Mouse (Mus musculus) intestine, embryonic 15.5 days (tissue): Measurements from ENCODE around the gene Scd2. TPM values are rescaled to one million over a fixed set of nuclear protein-coding genes. Genes with fewer than 3 reads are reported as not detected.
"Not testable (repeated sequence)": the region's sequence is repeated elsewhere in the genome, so short reads cannot be mapped to it uniquely, and the experiment has no call there.

ENCODE experiments used
- ATAC-seq: fragments of 200-750 bp; cut with Nextera tagmentation; 2 replicates; pipeline ENCODE4 v1.8.0; 2017; ENCODE audit warnings: moderate TSS enrichment, moderate library complexity
- H3K27ac ChIP-seq: fragments of 300-500 bp; sonication (generic); 2 replicates; pipeline ENCODE4 v1.5.1; 2015; ENCODE audit warnings: mild to moderate bottlenecking, inconsistent platforms
- H3K27me3 ChIP-seq: fragments of 300-500 bp; sonication (generic); replicated peaks from 2 replicates; pipeline ENCODE4 v1.6.1; 2015; ENCODE audit warnings: inconsistent platforms
- H3K36me3 ChIP-seq: fragments of 300-500 bp; sonication (generic); 2 replicates; pipeline ENCODE4 v1.6.1; 2015; ENCODE audit warnings: inconsistent platforms
- H3K4me1 ChIP-seq: fragments of 300-500 bp; sonication (generic); replicated peaks from 2 replicates; pipeline ENCODE4 v1.6.1; 2015; ENCODE audit warnings: inconsistent platforms
- H3K4me2 ChIP-seq: fragments of 300-500 bp; sonication (generic); replicated peaks from 2 replicates; pipeline ENCODE4 v1.6.1; 2015; ENCODE audit warnings: mild to moderate bottlenecking, inconsistent platforms
- H3K4me3 ChIP-seq: fragments of 300-500 bp; sonication (generic); replicated peaks from 2 replicates; pipeline ENCODE4 v1.5.1; 2015; ENCODE audit warnings: inconsistent platforms
- H3K9ac ChIP-seq: fragments of 300-500 bp; sonication (generic); 2 replicates; pipeline ENCODE4 v1.6.1; 2015; ENCODE audit warnings: inconsistent platforms
- H3K9me3 ChIP-seq: fragments of 300-500 bp; sonication (generic); 2 replicates; pipeline ENCODE4 v1.6.1; 2016; ENCODE audit warnings: inconsistent platforms
- WGBS: fragments of 180-500 bp; shearing (Covaris S2); methylation state at CpG from one replicate; pipeline ENCODE4 v1.1.7; 2015; 5-methylcytosine and 5-hydroxymethylcytosine counted together
- polyA plus RNA-seq: library from polyadenylated mRNA; unstranded; fragments of >200 nt; fragmentation: Nextera tagmentation; extraction: Ambion mirVana; gene quantifications from 2 replicates; pipeline ENCODE4 v1.2.1, GENCODE M21; 2015

The Scd2 gene
- polyA plus RNA-seq, 1 experiment from 2014 or later: 417 TPM

DNA sequence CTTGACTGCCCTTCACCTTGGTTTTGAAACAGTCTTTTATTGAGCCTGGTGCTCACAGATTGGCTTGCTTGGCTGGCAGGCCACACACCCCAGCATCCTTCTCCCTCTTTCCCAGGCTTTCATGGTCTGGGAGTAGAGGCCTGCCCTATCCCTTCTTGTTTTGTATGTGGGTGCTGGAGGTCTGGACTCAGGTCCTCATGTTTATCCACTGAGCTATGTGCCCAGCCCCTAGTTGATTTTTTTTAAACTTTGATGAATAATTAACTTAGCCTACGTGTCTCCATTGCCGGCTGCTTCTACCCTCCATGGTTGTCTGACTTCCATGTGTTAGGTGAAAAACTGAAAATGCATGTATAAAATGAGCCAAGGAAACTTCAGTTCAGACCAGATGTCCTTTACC, 36.1 kb downstream of the Scd2 start:
- Histone ChIP-seq H3K36me3 (no peaks in the 10 kb centered on the region), H3K27me3 (no peaks in the 10 kb centered on the region), H3K27ac (no peak overlapping the region), H3K4me2 (no peak overlapping the region), H3K4me3 (no peak overlapping the region), H3K9ac (no peak overlapping the region), H3K9me3 (peaks cover 3% of the 10 kb centered on the region; the same call in 1 of the 2 replicates), H3K4me1 (no peaks in the 10 kb centered on the region)
- 70% methylated on average over 2 of the region's 2 CpGs for WGBS
- ATAC-seq: no peak

DNA sequence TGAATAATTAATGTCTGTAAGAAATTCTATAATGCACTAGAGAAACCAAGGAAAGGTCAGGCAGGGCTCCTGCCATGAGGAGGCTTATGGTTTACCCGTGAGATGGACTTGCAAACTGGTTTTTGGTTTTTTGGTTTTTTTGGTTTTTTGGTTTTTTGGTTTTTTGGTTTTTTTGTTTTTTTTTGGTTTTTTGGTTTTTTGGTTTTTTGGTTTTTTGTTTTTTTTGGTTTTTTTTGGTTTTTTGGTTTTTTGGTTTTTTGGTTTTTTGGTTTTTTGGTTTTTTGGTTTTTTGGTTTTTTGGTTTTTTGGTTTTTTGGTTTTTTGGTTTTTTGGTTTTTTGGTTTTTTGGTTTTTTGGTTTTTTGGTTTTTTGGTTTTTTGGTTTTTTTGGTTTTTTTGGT, 37.7 kb downstream of the Scd2 start:
- H3K27ac ChIP-seq: not testable (repeated sequence)

DNA sequence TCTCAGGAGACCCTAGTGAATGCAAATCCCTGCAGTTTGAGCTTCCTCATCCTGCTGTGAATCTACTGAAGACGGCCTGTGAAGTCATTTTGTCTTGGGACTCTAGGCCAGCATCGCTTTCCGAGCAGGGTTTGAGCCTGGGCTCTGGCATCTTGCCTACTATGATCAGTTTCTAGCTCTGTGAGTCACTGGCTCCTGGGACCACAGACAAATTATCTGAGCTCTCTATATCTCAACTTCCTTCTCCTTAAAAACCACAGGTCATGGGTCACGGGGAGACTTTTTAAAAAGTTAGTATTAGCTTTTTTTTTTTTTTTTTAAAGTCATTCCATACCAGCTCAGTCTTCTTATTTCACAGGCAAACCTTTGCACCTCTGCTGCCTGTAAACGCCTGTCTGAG, 38.4 kb downstream of the Scd2 start:
- no peak overlapping the region for H3K9ac ChIP-seq
- 80% methylated on average over 5 of the region's 5 CpGs for WGBS
- H3K27me3 ChIP-seq: no peaks in the 10 kb centered on the region
- ATAC-seq: no peak
- H3K4me3 ChIP-seq: no peak overlapping the region
- H3K4me2 ChIP-seq: no peak overlapping the region
- H3K4me1 ChIP-seq: no peaks in the 10 kb centered on the region
- no peaks in the 10 kb centered on the region for H3K9me3 ChIP-seq
- no peak overlapping the region for H3K27ac ChIP-seq
- no peaks in the 10 kb centered on the region for H3K36me3 ChIP-seq

More for the DNA sequence above, 37.7 kb downstream of the Scd2 start:
- not testable (repeated sequence) for H3K4me2 ChIP-seq, ATAC-seq, H3K27me3 ChIP-seq, H3K9me3 ChIP-seq, H3K9ac ChIP-seq, H3K36me3 ChIP-seq, H3K4me1 ChIP-seq, H3K4me3 ChIP-seq
- 88% methylated on average over 1 of the region's 1 CpGs for WGBS

DNA sequence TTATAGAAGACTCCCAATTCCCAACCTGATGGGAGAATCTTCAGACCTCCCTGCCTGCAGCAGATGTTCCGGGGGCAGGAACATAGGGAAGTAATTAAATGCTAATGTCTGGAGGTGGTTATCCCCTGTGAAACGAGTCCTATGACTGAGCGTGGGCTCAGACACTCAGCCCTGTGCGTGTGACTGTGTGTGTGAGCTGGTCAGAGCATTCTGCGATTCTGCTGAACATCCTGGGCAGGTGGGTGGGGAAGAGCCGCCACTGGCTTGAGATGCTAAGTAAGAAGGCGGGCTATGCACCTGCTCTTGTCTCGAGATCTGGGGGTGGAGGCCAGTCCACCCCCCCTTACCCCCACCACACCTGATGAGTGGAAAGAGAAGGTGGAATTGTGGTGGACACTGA, 38.9 kb downstream of the Scd2 start:
- no peaks in the 10 kb centered on the region for H3K27me3 ChIP-seq
- H3K36me3 ChIP-seq: no peaks in the 10 kb centered on the region
- no peaks in the 10 kb centered on the region for H3K4me1 ChIP-seq
- H3K9ac ChIP-seq: no peak overlapping the region
- no peaks in the 10 kb centered on the region for H3K9me3 ChIP-seq
- no peak for ATAC-seq
- H3K4me2 ChIP-seq: no peak overlapping the region
- no peak overlapping the region for H3K27ac ChIP-seq
- 74% methylated on average over 8 of the region's 8 CpGs for WGBS
- H3K4me3 ChIP-seq: no peak overlapping the region

DNA sequence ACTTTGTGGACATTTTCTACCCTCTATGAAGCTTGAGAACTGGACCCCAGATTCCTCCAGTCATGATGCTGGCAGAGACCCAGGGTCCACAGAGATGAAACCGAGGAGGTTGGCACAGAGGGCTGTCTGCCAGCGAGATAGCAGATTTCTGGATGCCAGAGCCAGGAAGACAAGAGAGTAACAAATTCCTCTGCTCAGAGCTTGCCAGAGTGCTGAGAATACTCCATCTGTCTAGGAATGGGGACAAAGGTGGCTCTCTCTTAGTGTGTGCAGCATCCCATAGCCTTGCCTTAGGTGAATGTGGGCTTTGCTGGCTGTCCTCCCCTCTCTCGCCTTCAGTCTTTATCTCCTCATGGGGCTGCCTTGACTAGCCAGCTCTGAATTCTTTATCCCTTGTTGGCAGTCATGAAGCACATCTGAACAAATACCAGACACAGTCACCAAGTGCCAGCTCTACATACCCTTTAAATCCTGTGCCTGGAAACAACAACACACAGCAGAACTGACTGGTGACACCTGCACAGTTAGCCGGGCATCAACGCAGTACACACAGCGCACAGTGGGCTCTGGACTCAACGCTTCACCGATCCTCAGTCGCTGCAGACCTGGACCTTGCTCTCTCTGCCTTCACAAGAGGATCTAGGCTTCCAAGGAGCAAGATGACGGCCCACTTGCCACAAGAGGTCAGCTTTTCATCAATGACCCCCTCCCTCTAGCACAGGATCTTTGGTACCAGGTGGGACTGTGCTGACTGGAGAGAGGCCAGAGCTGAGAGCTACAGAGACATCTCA, 39.6 kb downstream of the Scd2 start, which contains the start of gene Scd4:
Gene Scd4, plus strand, starts transcription at position 260 of the 791 bp plus-strand sequence.
- H3K36me3 ChIP-seq: no peaks in the 10 kb centered on the region
- H3K9me3 ChIP-seq: no peaks in the 10 kb centered on the region
- 86% methylated on average over 10 of the region's 10 CpGs for WGBS
- no peak within 1 kb of the TSS for H3K27ac ChIP-seq
- ATAC-seq: no peak
- H3K4me3 ChIP-seq: no peak within 1 kb of the TSS
- H3K4me1 ChIP-seq: no peaks in the 10 kb centered on the region
- no peak within 1 kb of the TSS for H3K4me2 ChIP-seq
- no peaks in the 10 kb centered on the region for H3K27me3 ChIP-seq
- H3K9ac ChIP-seq: no peak within 1 kb of the TSS

DNA sequence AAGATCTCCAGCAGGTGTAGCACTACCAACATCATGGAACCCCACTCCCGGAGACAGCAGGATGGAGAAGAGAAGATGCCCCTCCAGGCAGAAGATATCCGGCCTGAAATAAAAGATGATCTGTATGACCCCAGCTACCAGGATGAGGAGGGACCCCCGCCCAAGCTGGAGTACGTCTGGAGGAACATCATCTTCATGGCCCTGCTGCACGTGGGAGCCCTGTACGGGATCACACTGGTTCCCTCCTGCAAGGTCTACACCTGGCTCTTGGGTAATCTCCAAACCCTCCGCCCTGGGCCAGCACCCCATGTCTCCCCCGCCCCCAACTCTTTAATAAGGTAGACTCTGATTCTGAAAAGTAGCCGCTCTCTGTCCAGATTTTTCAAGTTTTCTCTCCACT, 40.5 kb downstream of the Scd2 start:
- H3K9ac ChIP-seq: no peak overlapping the region
- WGBS: 89% methylated on average over 9 of the region's 9 CpGs
- H3K4me3 ChIP-seq: no peak overlapping the region
- no peaks in the 10 kb centered on the region for H3K9me3 ChIP-seq
- no peak overlapping the region for H3K27ac ChIP-seq
- no peaks in the 10 kb centered on the region for H3K4me1 ChIP-seq
- no peak for ATAC-seq
- H3K4me2 ChIP-seq: no peak overlapping the region
- no peaks in the 10 kb centered on the region for H3K27me3 ChIP-seq
- H3K36me3 ChIP-seq: no peaks in the 10 kb centered on the region

DNA sequence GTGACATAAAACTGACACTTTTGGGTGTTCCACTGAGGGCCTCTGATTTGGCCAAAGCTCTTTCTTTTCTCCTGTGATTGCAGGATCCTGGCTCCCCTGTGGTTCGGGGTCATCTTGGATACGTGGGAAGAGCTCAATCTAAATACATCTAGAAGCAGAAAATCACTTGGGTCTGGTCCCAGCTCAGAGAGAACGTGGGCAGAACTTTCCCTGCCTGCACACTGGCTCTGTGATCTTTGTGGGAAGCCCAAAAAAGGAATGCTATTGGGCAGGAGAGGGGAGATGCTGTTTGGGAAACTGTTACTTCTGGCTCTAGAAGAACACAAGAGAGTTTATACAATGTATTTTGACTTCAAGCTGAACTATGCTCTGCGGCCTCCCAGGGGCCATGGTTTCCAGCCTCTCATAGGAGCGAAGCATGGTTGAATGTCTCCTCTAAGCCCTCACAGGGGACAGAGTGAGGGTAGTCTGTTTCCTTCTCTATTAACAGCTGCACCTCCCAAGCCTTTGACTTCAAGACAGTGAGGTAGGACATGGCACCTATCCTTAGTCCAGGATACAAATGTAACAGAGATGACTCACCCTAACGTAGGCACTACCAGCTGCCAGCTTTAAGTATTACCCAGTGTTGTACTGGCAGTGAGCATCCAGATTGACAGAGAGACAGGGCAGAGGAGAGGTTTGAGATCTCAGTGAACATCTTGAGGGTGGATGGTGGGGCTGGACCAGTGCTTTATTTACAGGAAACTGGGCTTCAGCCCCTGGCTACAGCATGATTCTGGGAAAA, 42.6 kb downstream of the Scd2 start:
- Histone ChIP-seq H3K4me2 (no peak overlapping the region), H3K4me3 (no peak overlapping the region), H3K27me3 (no peaks in the 10 kb centered on the region), H3K4me1 (no peaks in the 10 kb centered on the region), H3K9ac (no peak overlapping the region), H3K36me3 (no peaks in the 10 kb centered on the region), H3K9me3 (no peaks in the 10 kb centered on the region), H3K27ac (no peak overlapping the region)
- no peak for ATAC-seq
- 82% methylated on average over 6 of the region's 6 CpGs for WGBS

DNA sequence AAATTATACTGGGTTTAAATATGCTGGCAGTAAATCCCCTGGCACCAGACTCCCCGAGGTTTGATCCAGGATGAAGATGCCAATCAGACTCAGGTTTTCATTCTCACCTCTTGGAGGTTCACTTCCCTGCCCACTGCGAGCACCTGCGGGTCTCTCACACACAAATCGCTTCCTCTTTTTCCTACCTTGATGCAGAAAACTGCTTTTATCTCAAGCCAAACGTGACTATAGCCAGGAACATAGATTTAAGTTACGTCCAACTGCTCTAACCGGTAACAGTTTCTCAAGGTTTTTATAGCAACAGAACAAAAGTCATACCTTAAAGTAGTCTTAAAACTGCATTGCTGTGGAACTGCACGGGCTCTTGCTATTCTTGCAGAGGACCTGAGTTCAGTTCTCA, 56.2 kb downstream of the Scd2 start:
- ATAC-seq: no peak

DNA sequence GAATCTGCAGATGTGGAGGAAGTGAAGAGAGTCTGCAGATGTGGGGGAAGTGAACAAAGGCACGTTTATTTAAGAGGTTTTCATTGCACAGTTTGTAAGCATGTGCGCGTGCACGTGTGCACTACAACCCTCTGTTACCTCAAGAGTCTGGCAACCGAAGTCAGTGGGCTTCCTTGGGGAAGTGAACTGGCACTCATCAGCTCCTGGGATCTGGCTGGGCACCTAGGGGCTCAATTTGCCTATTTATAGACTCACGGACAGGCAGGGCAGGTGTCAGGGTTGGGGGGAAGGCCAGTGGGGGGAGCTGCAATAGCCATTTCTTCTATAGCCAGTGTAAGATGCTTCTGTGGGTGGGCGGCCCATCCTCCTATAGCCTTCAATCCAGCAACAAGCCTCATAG, 58.3 kb downstream of the Scd2 start:
- no peaks in the 10 kb centered on the region for H3K36me3 ChIP-seq
- no peak overlapping the region for H3K4me2 ChIP-seq
- WGBS: 81% methylated on average over 7 of the region's 7 CpGs
- H3K9me3 ChIP-seq: no peaks in the 10 kb centered on the region
- no peak overlapping the region for H3K9ac ChIP-seq
- no peak for ATAC-seq
- H3K27me3 ChIP-seq: no peaks in the 10 kb centered on the region
- H3K4me3 ChIP-seq: no peak overlapping the region
- H3K27ac ChIP-seq: no peak overlapping the region
- no peaks in the 10 kb centered on the region for H3K4me1 ChIP-seq

More for the DNA sequence above, 56.2 kb downstream of the Scd2 start:
- H3K4me1 ChIP-seq: no peaks in the 10 kb centered on the region
- no peak overlapping the region for H3K9ac ChIP-seq
- H3K9me3 ChIP-seq: no peaks in the 10 kb centered on the region
- no peaks in the 10 kb centered on the region for H3K27me3 ChIP-seq
- WGBS: 89% methylated on average over 8 of the region's 8 CpGs
- no peak overlapping the region for H3K4me2 ChIP-seq
- H3K36me3 ChIP-seq: no peaks in the 10 kb centered on the region
- no peak overlapping the region for H3K4me3 ChIP-seq
- H3K27ac ChIP-seq: no peak overlapping the region

Other genes with a start within 250 kb of the Scd2 start
- 36.9 and 38.4 TPM in 2 replicates for gene Erlin1, start 223.9 kb upstream of the Scd2 start, polyA plus RNA-seq
- gene Chuk, start 186.2 kb upstream of the Scd2 start, polyA plus RNA-seq: 38.8 and 40.2 TPM in 2 replicates
- 28.9 and 32.7 TPM in 2 replicates for gene Cwf19l1, start 157.8 kb upstream of the Scd2 start, polyA plus RNA-seq
- gene Bloc1s2, start 147.2 kb upstream of the Scd2 start, polyA plus RNA-seq: 87.8 and 91.9 TPM in 2 replicates
- gene Pkd2l1, start 101.2 kb upstream of the Scd2 start, polyA plus RNA-seq: not detected in 2 replicates
- gene Scd3, start 90.4 kb upstream of the Scd2 start, polyA plus RNA-seq: 0.15 and 0.54 TPM in 2 replicates
- gene Scd4, start 39.4 kb downstream of the Scd2 start, polyA plus RNA-seq: 0.10 and 0.19 TPM in 2 replicates
- 5.2 TPM in 2 replicates for gene Scd1, start 114.2 kb downstream of the Scd2 start, polyA plus RNA-seq
- not detected in 2 replicates for gene Wnt8b, start 199.8 kb downstream of the Scd2 start, polyA plus RNA-seq